Mouse (Mus musculus) lung, postnatal 0 days (tissue): ENCODE data around the gene Mapk8ip1. TPM values are rescaled to one million over a fixed set of nuclear protein-coding genes. Genes with fewer than 3 reads are reported as not detected.

Source experiments
- ATAC-seq: fragments of 200-750 bp; cut with Nextera tagmentation; 2 replicates; pipeline ENCODE4 v1.8.0; 2017; ENCODE audit warnings: moderate library complexity
- DNase-seq: peaks from one replicate; pipeline ENCODE4 v3.0.0-alpha.2; 2016; ENCODE audit warnings: low spot score
- H3K27ac ChIP-seq: fragments of 300-500 bp; sonication (generic); 2 replicates; pipeline ENCODE4 v1.5.1; 2014; ENCODE audit warnings: antibody characterized with exemption, mild to moderate bottlenecking, low read length, mixed read lengths
- H3K27me3 ChIP-seq: fragments of 300-500 bp; sonication (generic); replicated peaks from 2 replicates; pipeline ENCODE4 v1.6.1; 2014; ENCODE audit warnings: low read length, mixed read lengths; ENCODE audit not compliant: insufficient read depth
- H3K36me3 ChIP-seq: fragments of 300-500 bp; sonication (generic); 2 replicates; pipeline ENCODE4 v1.6.1; 2014; ENCODE audit warnings: low read length, mixed read lengths; ENCODE audit not compliant: insufficient read depth
- H3K4me1 ChIP-seq: fragments of 300-500 bp; sonication (generic); 2 replicates; pipeline ENCODE4 v1.6.1; 2014; ENCODE audit warnings: antibody characterized with exemption, low read depth, low read length, mixed read lengths; ENCODE audit not compliant: insufficient read depth
- H3K4me2 ChIP-seq: fragments of 300-500 bp; sonication (generic); replicated peaks from 2 replicates; pipeline ENCODE4 v1.6.1; 2014; ENCODE audit warnings: low read depth, mild to moderate bottlenecking, low read length, moderate library complexity, mixed read lengths
- H3K4me3 ChIP-seq: fragments of 300-500 bp; sonication (generic); 2 replicates; pipeline ENCODE4 v1.5.1; 2014; ENCODE audit warnings: low read depth, low read length
- H3K9ac ChIP-seq: fragments of 300-500 bp; sonication (generic); replicated peaks from 2 replicates; pipeline ENCODE4 v1.6.1; 2014; ENCODE audit warnings: low read depth, mild to moderate bottlenecking
- H3K9me3 ChIP-seq: fragments of 300-500 bp; sonication (generic); 2 replicates; pipeline ENCODE4 v1.6.1; 2016; ENCODE audit warnings: low read length, mixed read lengths
- CTCF ChIP-seq: IDR thresholded peaks from 2 replicates; pipeline ENCODE4 v1.5.1; 2016; ENCODE audit warnings: antibody characterized with exemption, mild to moderate bottlenecking
- EP300 ChIP-seq: IDR thresholded peaks from 2 replicates; pipeline ENCODE4 v1.6.1; 2016; ENCODE audit warnings: antibody characterized with exemption, mild to moderate bottlenecking, control low read depth
- WGBS: fragments of 180-500 bp; shearing (Covaris S2); extraction: QIAGEN DNeasy Blood & Tissue Kit; methylation state at CpG from one replicate; pipeline ENCODE4 v1.1.7; 2014; 5-methylcytosine and 5-hydroxymethylcytosine counted together
- polyA plus RNA-seq: library from polyadenylated mRNA; unstranded; fragments of >200 nt; fragmentation: Nextera tagmentation; extraction: Ambion mirVana; gene quantifications from 2 replicates; pipeline ENCODE4 v1.2.1, GENCODE M21; 2015

The Mapk8ip1 gene
- polyA plus RNA-seq, 1 experiment from 2014 or later = 7.8 TPM

- no peak overlapping the region for H3K9ac ChIP-seq
These were observed 41.4 kb upstream of the Mapk8ip1 start for GRCm38 (mm10) chr2:92442419-92443001.

DNA sequence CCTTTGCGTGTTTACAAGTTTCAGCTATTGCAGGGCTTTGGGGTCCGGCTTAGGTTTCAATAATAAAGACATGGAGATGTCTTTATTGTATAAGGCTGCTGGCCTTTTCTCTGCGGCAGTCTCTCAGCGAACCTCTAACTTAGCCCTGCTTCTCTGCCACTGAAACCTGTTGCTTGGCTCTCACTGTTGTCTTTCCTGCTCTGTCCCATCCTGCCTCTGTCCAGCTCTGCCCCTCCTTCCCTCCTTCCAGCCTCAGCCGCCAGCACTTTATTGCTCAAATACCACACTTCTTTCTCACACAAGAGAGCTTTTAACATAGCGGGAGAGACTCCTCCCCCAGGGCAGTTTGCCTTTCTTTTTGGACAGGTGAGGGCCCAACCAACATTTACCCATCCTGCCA, 39.4 kb upstream of the Mapk8ip1 start:
- no peak for TF ChIP-seq CTCF
- no peak for TF ChIP-seq EP300
- 61% methylated on average over 6 of the region's 6 CpGs for WGBS
- DNase-seq = no peak
- Histone ChIP-seq H3K4me3 (no peak overlapping the region), H3K36me3 (no peaks in the 10 kb centered on the region), H3K27ac (no peak overlapping the region), H3K27me3 (no peaks in the 10 kb centered on the region), H3K4me1 (0 out of 2 replicates have a peak, but pooled peaks cover 4% of the 10 kb centered on the region), H3K9me3 (no peaks in the 10 kb centered on the region), H3K9ac (no peak overlapping the region), H3K4me2 (no peak overlapping the region)
- ATAC-seq = no peak

More at GRCm38 (mm10) chr2:92442419-92443001, 41.4 kb upstream of the Mapk8ip1 start:
- 0 out of 2 replicates have a peak, but pooled peaks cover 4% of the 10 kb centered on the region for H3K4me1 ChIP-seq
- H3K27ac ChIP-seq = no peak overlapping the region
- no peak overlapping the region for H3K4me2 ChIP-seq
- no peaks in the 10 kb centered on the region for H3K27me3 ChIP-seq
- H3K9me3 ChIP-seq = no peaks in the 10 kb centered on the region
- H3K4me3 ChIP-seq = no peak overlapping the region
- ATAC-seq = no peak
- H3K36me3 ChIP-seq = no peaks in the 10 kb centered on the region
- WGBS = 60% methylated on average over 12 of the region's 12 CpGs
- DNase-seq = peak; percentile 19
- TF ChIP-seq CTCF (no peak), EP300 (no peak)

- no peak overlapping the region for H3K9ac ChIP-seq
- H3K4me3 ChIP-seq = no peak overlapping the region
- H3K27me3 ChIP-seq = no peaks in the 10 kb centered on the region
- H3K36me3 ChIP-seq = no peaks in the 10 kb centered on the region
- H3K9me3 ChIP-seq = no peaks in the 10 kb centered on the region
- ATAC-seq (no peak), DNase-seq (no peak)
- no peak overlapping the region for H3K27ac ChIP-seq
- TF ChIP-seq EP300 = no peak
- TF ChIP-seq CTCF = no peak
- no peak overlapping the region for H3K4me2 ChIP-seq
- 0 out of 2 replicates have a peak, but pooled peaks cover 4% of the 10 kb centered on the region for H3K4me1 ChIP-seq
- WGBS = 53% methylated on average over 3 of the region's 3 CpGs
These were observed 37.5 kb upstream of the Mapk8ip1 start for GRCm38 (mm10) chr2:92438567-92438966.

GRCm38 (mm10) chr2:92437875-92438274, 36.8 kb upstream of the Mapk8ip1 start:
- 1% methylated on average over 5 of the region's 5 CpGs for WGBS
- ATAC-seq (no peak), DNase-seq (peak; percentile 94)
- no peak overlapping the region for H3K4me3 ChIP-seq
- peak; percentile 91 for TF ChIP-seq CTCF
- TF ChIP-seq EP300 = peak; percentile 63
- no peak overlapping the region for H3K4me2 ChIP-seq
- no peaks in the 10 kb centered on the region for H3K36me3 ChIP-seq
- H3K9ac ChIP-seq = no peak overlapping the region
- no peaks in the 10 kb centered on the region for H3K27me3 ChIP-seq
- H3K27ac ChIP-seq = no peak overlapping the region
- H3K4me1 ChIP-seq = 0 out of 2 replicates have a peak, but pooled peaks cover 4% of the 10 kb centered on the region
- H3K9me3 ChIP-seq = no peaks in the 10 kb centered on the region

GRCm38 (mm10) chr2:92437366-92437765, 36.3 kb upstream of the Mapk8ip1 start:
- TF ChIP-seq EP300 = no peak
- TF ChIP-seq CTCF = no peak
- Histone ChIP-seq H3K27ac (no peak overlapping the region), H3K36me3 (no peaks in the 10 kb centered on the region), H3K9ac (no peak overlapping the region), H3K9me3 (no peaks in the 10 kb centered on the region), H3K4me1 (peaks cover 7% of the 10 kb centered on the region; the same call in 1 of the 2 replicates), H3K4me2 (no peak overlapping the region), H3K27me3 (no peaks in the 10 kb centered on the region), H3K4me3 (no peak overlapping the region)
- DNase-seq (no peak), ATAC-seq (no peak)
- WGBS = 63% methylated on average over 4 of the region's 4 CpGs

DNA sequence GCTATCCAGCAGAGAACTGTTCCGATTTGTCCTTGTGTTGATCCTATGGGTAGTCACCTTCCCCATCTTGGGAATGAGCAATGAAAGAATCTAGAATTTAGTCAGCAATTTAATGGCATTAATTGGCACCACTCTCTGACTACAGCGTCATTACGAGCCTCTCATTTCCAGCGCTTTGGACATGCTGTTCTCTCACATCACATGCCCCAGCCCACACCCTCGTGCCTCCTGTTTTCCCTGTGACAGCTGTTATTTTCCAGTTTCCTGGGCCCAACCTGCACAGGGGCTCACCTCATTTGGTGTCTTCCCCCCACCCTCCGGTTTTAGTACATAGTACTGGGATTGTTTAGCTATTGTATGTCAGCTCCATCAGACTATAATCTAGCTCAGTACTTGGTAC, 34.0 kb upstream of the Mapk8ip1 start:
- H3K27ac ChIP-seq = no peak overlapping the region
- 50% methylated on average over 6 of the region's 6 CpGs for WGBS
- no peak overlapping the region for H3K4me2 ChIP-seq
- no peaks in the 10 kb centered on the region for H3K36me3 ChIP-seq
- no peaks in the 10 kb centered on the region for H3K9me3 ChIP-seq
- no peaks in the 10 kb centered on the region for H3K27me3 ChIP-seq
- H3K4me1 ChIP-seq = peaks cover 23% of the 10 kb centered on the region; the same call in 1 of the 2 replicates
- ATAC-seq (no peak), DNase-seq (peak; percentile 50)
- H3K4me3 ChIP-seq = 0 out of 2 replicates have a peak overlapping the region, but pooled peaks have one; percentile 93
- TF ChIP-seq EP300 (peak; percentile 68; the same call in 1 of the 2 replicates), CTCF (no peak)
- no peak overlapping the region for H3K9ac ChIP-seq
